Mouse (Mus musculus): Measurements from ENCODE around the gene Olfr1361. TPM values are rescaled to one million over a fixed set of nuclear protein-coding genes. Genes with fewer than 3 reads are reported as not detected.

The Olfr1361 gene
- polyA plus RNA-seq, 1 experiment from 2014 or later, result not detected

Other genes starting within 250 kb of the Olfr1361 start
- gene Pgbd1, start 222.3 kb downstream of the Olfr1361 start, polyA plus RNA-seq (2015; fragmentation: Nextera tagmentation; extraction: Ambion mirVana), result 2.8 and 3.5 TPM in 2 replicates
- gene Zscan26, start 209.7 kb downstream of the Olfr1361 start, polyA plus RNA-seq (2015; fragmentation: Nextera tagmentation; extraction: Ambion mirVana), result 17.6 and 20.6 TPM in 2 replicates
- 2.5 and 3.2 TPM in 2 replicates for gene Nkapl, start 194.9 kb downstream of the Olfr1361 start, polyA plus RNA-seq (2015; fragmentation: Nextera tagmentation; extraction: Ambion mirVana)
- 10.8 and 11.3 TPM in 2 replicates for gene Zkscan4, start 184.5 kb downstream of the Olfr1361 start, polyA plus RNA-seq (2015; fragmentation: Nextera tagmentation; extraction: Ambion mirVana)
- not detected in 2 replicates for gene Gm10065, start 183.9 kb downstream of the Olfr1361 start, polyA plus RNA-seq (2015; fragmentation: Nextera tagmentation; extraction: Ambion mirVana)
- 0.64 and 2.0 TPM in 2 replicates for gene AK157302, start 168.2 kb downstream of the Olfr1361 start, polyA plus RNA-seq (2015; fragmentation: Nextera tagmentation; extraction: Ambion mirVana)
- 6.5 and 23.7 TPM in 2 replicates for gene Gm11273, start 162.0 kb downstream of the Olfr1361 start, polyA plus RNA-seq (2015; fragmentation: Nextera tagmentation; extraction: Ambion mirVana)
- 4.3 and 4.4 TPM in 2 replicates for gene Zkscan8, start 132.3 kb downstream of the Olfr1361 start, polyA plus RNA-seq (2015; fragmentation: Nextera tagmentation; extraction: Ambion mirVana)
- 0.11 and 0.13 TPM in 2 replicates for gene Olfr1366, start 120.6 kb downstream of the Olfr1361 start, polyA plus RNA-seq (2015; fragmentation: Nextera tagmentation; extraction: Ambion mirVana)
- gene Olfr1535, start 103.5 kb downstream of the Olfr1361 start, polyA plus RNA-seq (2015; fragmentation: Nextera tagmentation; extraction: Ambion mirVana), result 0.05 and 0.09 TPM in 2 replicates
- not detected in 2 replicates for gene Olfr1364, start 81.6 kb downstream of the Olfr1361 start, polyA plus RNA-seq (2015; fragmentation: Nextera tagmentation; extraction: Ambion mirVana)
- not detected in 2 replicates for gene Olfr1362, start 49.4 kb downstream of the Olfr1361 start, polyA plus RNA-seq (2015; fragmentation: Nextera tagmentation; extraction: Ambion mirVana)
- gene Olfr11, start 20.9 kb downstream of the Olfr1361 start, polyA plus RNA-seq (2015; fragmentation: Nextera tagmentation; extraction: Ambion mirVana), result 0.05 TPM in 1 of 2 replicates, not detected in the other
- gene Olfr1360, start 14.0 kb upstream of the Olfr1361 start, polyA plus RNA-seq (2015; fragmentation: Nextera tagmentation; extraction: Ambion mirVana), result not detected in 2 replicates
- not detected in 2 replicates for gene Olfr1359, start 34.7 kb upstream of the Olfr1361 start, polyA plus RNA-seq (2015; fragmentation: Nextera tagmentation; extraction: Ambion mirVana)
- gene Hist1h2bl, start 52.8 kb upstream of the Olfr1361 start, polyA plus RNA-seq (2015; fragmentation: Nextera tagmentation; extraction: Ambion mirVana), result not detected in 2 replicates
- 5.1 and 6.5 TPM in 2 replicates for gene Hist1h2ai, start 53.0 kb upstream of the Olfr1361 start, polyA plus RNA-seq (2015; fragmentation: Nextera tagmentation; extraction: Ambion mirVana)
- 0.98 TPM in 1 of 2 replicates, not detected in the other for gene Hist1h3h, start 54.3 kb upstream of the Olfr1361 start, polyA plus RNA-seq (2015; fragmentation: Nextera tagmentation; extraction: Ambion mirVana)
- 0.50 and 1.2 TPM in 2 replicates for gene Hist1h2bm, start 58.7 kb upstream of the Olfr1361 start, polyA plus RNA-seq (2015; fragmentation: Nextera tagmentation; extraction: Ambion mirVana)
- 0.35 and 0.55 TPM in 2 replicates for gene Hist1h4j, start 71.7 kb upstream of the Olfr1361 start, polyA plus RNA-seq (2015; fragmentation: Nextera tagmentation; extraction: Ambion mirVana)
- gene Hist1h4k, start 87.1 kb upstream of the Olfr1361 start, polyA plus RNA-seq (2015; fragmentation: Nextera tagmentation; extraction: Ambion mirVana), result not detected in 2 replicates
- gene Hist1h2ak, start 90.4 kb upstream of the Olfr1361 start, polyA plus RNA-seq (2015; fragmentation: Nextera tagmentation; extraction: Ambion mirVana), result 3.3 and 4.8 TPM in 2 replicates
- gene Hist1h2bn, start 90.7 kb upstream of the Olfr1361 start, polyA plus RNA-seq (2015; fragmentation: Nextera tagmentation; extraction: Ambion mirVana), result not detected in 2 replicates
- 2.7 and 3.1 TPM in 2 replicates for gene Hist1h1b, start 117.2 kb upstream of the Olfr1361 start, polyA plus RNA-seq (2015; fragmentation: Nextera tagmentation; extraction: Ambion mirVana)
- 19.4 and 19.7 TPM in 2 replicates for gene Hist1h3i, start 120.0 kb upstream of the Olfr1361 start, polyA plus RNA-seq (2015; fragmentation: Nextera tagmentation; extraction: Ambion mirVana)
- gene Hist1h2an, start 123.8 kb upstream of the Olfr1361 start, polyA plus RNA-seq (2015; fragmentation: Nextera tagmentation; extraction: Ambion mirVana), result 1.2 TPM in 1 of 2 replicates, not detected in the other
- not detected in 2 replicates for gene Hist1h2bp, start 124.1 kb upstream of the Olfr1361 start, polyA plus RNA-seq (2015; fragmentation: Nextera tagmentation; extraction: Ambion mirVana)
- 4.0 and 4.4 TPM in 2 replicates for gene Hist1h2bq, start 146.8 kb upstream of the Olfr1361 start, polyA plus RNA-seq (2015; fragmentation: Nextera tagmentation; extraction: Ambion mirVana)
- not detected in 2 replicates for gene Hist1h2ao, start 147.1 kb upstream of the Olfr1361 start, polyA plus RNA-seq (2015; fragmentation: Nextera tagmentation; extraction: Ambion mirVana)
- not detected in 2 replicates for gene Hist1h4m, start 148.4 kb upstream of the Olfr1361 start, polyA plus RNA-seq (2015; fragmentation: Nextera tagmentation; extraction: Ambion mirVana)
- gene Hist1h4n, start 168.8 kb upstream of the Olfr1361 start, polyA plus RNA-seq (2015; fragmentation: Nextera tagmentation; extraction: Ambion mirVana), result 2.9 and 4.2 TPM in 2 replicates
- 530 and 568 TPM in 2 replicates for gene Hist1h2ap, start 170.1 kb upstream of the Olfr1361 start, polyA plus RNA-seq (2015; fragmentation: Nextera tagmentation; extraction: Ambion mirVana)
- 3.8 and 4.2 TPM in 2 replicates for gene Hist1h2br, start 170.4 kb upstream of the Olfr1361 start, polyA plus RNA-seq (2015; fragmentation: Nextera tagmentation; extraction: Ambion mirVana)